Mouse (Mus musculus): ENCODE measurements around the gene Nsd1. TPM values are rescaled to one million over a fixed set of nuclear protein-coding genes. Genes with fewer than 3 reads are reported as not detected.

Nsd1 gene
- polyA plus RNA-seq (2014; fragmentation: Nextera tagmentation; extraction: Ambion mirVana) = 69.6 and 79.3 TPM in 2 replicates

GRCm38 (mm10) chr13:55209649-55210192, at the start of gene Nsd1:
Nsd1 (plus strand) TSS chr13:55209782.
- peak within 1 kb of the TSS; percentile 83 for H3K9ac ChIP-seq (ENCODE audit: low read length)
- no peaks in the 10 kb centered on the region for H3K27me3 ChIP-seq (ENCODE audit: control insufficient read depth, insufficient read depth, low read length)
- no peaks in the 10 kb centered on the region for H3K9me3 ChIP-seq (ENCODE audit: control insufficient read depth, low read length)
- H3K4me3 ChIP-seq (ENCODE audit: low read depth, low read length) = peak within 1 kb of the TSS; percentile 64
- peaks cover 21% of the 10 kb centered on the region for H3K4me1 ChIP-seq (replicated peaks; ENCODE audit: control insufficient read depth, insufficient read depth, low read length)
- DNase-seq (ENCODE audit: low spot score) (no peak), ATAC-seq (replicated peaks; ENCODE audit: low FRiP score) (no peak; the same call in 1 of the 2 replicates)
- H3K36me3 ChIP-seq (ENCODE audit: control insufficient read depth, insufficient read depth, low read length) = no peaks in the 10 kb centered on the region
- 14% methylated on average over 31 of the region's 31 CpGs for WGBS
- H3K27ac ChIP-seq (ENCODE audit: low read depth, low read length) = peak within 1 kb of the TSS; percentile 98
- H3K4me2 ChIP-seq (ENCODE audit: low read depth, low read length, severe bottlenecking) = peak within 1 kb of the TSS; percentile 88

GRCm38 (mm10) chr13:55162365-55162764, 47.2 kb upstream of the Nsd1 start:
- H3K4me3 ChIP-seq (ENCODE audit: low read depth, low read length) = no peak overlapping the region
- H3K9ac ChIP-seq (ENCODE audit: low read length) = no peak overlapping the region
- ATAC-seq (replicated peaks; ENCODE audit: low FRiP score) = no peak
- WGBS = 58% methylated on average over 7 of the region's 7 CpGs
- no peaks in the 10 kb centered on the region for H3K27me3 ChIP-seq (ENCODE audit: control insufficient read depth, insufficient read depth, low read length)
- no peaks in the 10 kb centered on the region for H3K4me1 ChIP-seq (replicated peaks; ENCODE audit: control insufficient read depth, insufficient read depth, low read length)
- no peaks in the 10 kb centered on the region for H3K9me3 ChIP-seq (ENCODE audit: control insufficient read depth, low read length)
- H3K36me3 ChIP-seq (ENCODE audit: control insufficient read depth, insufficient read depth, low read length) = no peaks in the 10 kb centered on the region
- no peak overlapping the region for H3K27ac ChIP-seq (ENCODE audit: low read depth, low read length)
- DNase-seq (ENCODE audit: low spot score) = no peak
- no peak overlapping the region for H3K4me2 ChIP-seq (ENCODE audit: low read depth, low read length, severe bottlenecking)

- H3K36me3 ChIP-seq (ENCODE audit: control insufficient read depth, insufficient read depth, low read length) = no peaks in the 10 kb centered on the region
- no peak overlapping the region for H3K9ac ChIP-seq (ENCODE audit: low read length)
- H3K27ac ChIP-seq (ENCODE audit: low read depth, low read length) = no peak overlapping the region
- 69% methylated on average over 5 of the region's 5 CpGs for WGBS
- H3K4me2 ChIP-seq (ENCODE audit: low read depth, low read length, severe bottlenecking) = no peak overlapping the region
- ATAC-seq (replicated peaks; ENCODE audit: low FRiP score) = no peak
- H3K27me3 ChIP-seq (ENCODE audit: control insufficient read depth, insufficient read depth, low read length) = no peaks in the 10 kb centered on the region
- no peak for DNase-seq (ENCODE audit: low spot score)
- H3K4me3 ChIP-seq (ENCODE audit: low read depth, low read length) = no peak overlapping the region
- H3K9me3 ChIP-seq (ENCODE audit: control insufficient read depth, low read length) = no peaks in the 10 kb centered on the region
- H3K4me1 ChIP-seq (replicated peaks; ENCODE audit: control insufficient read depth, insufficient read depth, low read length) = no peaks in the 10 kb centered on the region
These were observed 46.0 kb upstream of the Nsd1 start for GRCm38 (mm10) chr13:55163553-55163952.

GRCm38 (mm10) chr13:55165831-55166339, 43.7 kb upstream of the Nsd1 start:
- Histone ChIP-seq H3K27me3 (ENCODE audit: control insufficient read depth, insufficient read depth, low read length) (no peaks in the 10 kb centered on the region), H3K9me3 (ENCODE audit: control insufficient read depth, low read length) (no peaks in the 10 kb centered on the region), H3K27ac (ENCODE audit: low read depth, low read length) (no peak overlapping the region), H3K4me2 (ENCODE audit: low read depth, low read length, severe bottlenecking) (no peak overlapping the region), H3K36me3 (ENCODE audit: control insufficient read depth, insufficient read depth, low read length) (no peaks in the 10 kb centered on the region), H3K9ac (ENCODE audit: low read length) (no peak overlapping the region), H3K4me1 (replicated peaks; ENCODE audit: control insufficient read depth, insufficient read depth, low read length) (no peaks in the 10 kb centered on the region), H3K4me3 (ENCODE audit: low read depth, low read length) (no peak overlapping the region)
- no peak for ATAC-seq (replicated peaks; ENCODE audit: low FRiP score)
- 91% methylated on average over 16 of the region's 16 CpGs for WGBS
- no peak for DNase-seq (ENCODE audit: low spot score)

GRCm38 (mm10) chr13:55166806-55167725, 42.5 kb upstream of the Nsd1 start:
- no peaks in the 10 kb centered on the region for H3K9me3 ChIP-seq (ENCODE audit: control insufficient read depth, low read length)
- H3K4me3 ChIP-seq (ENCODE audit: low read depth, low read length) = no peak overlapping the region

GRCm38 (mm10) chr13:55167798-55168197, 41.8 kb upstream of the Nsd1 start:
- Histone ChIP-seq H3K9ac (ENCODE audit: low read length) (no peak overlapping the region), H3K4me1 (replicated peaks; ENCODE audit: control insufficient read depth, insufficient read depth, low read length) (peaks cover 7% of the 10 kb centered on the region; the same call in 1 of the 2 replicates), H3K27me3 (ENCODE audit: control insufficient read depth, insufficient read depth, low read length) (no peaks in the 10 kb centered on the region), H3K4me3 (ENCODE audit: low read depth, low read length) (no peak overlapping the region), H3K4me2 (ENCODE audit: low read depth, low read length, severe bottlenecking) (no peak overlapping the region), H3K9me3 (ENCODE audit: control insufficient read depth, low read length) (no peaks in the 10 kb centered on the region), H3K27ac (ENCODE audit: low read depth, low read length) (no peak overlapping the region), H3K36me3 (ENCODE audit: control insufficient read depth, insufficient read depth, low read length) (no peaks in the 10 kb centered on the region)
- WGBS = 84% methylated on average over 11 of the region's 11 CpGs
- DNase-seq (ENCODE audit: low spot score) (no peak), ATAC-seq (replicated peaks; ENCODE audit: low FRiP score) (no peak)

More at GRCm38 (mm10) chr13:55166806-55167725, 42.5 kb upstream of the Nsd1 start:
- no peaks in the 10 kb centered on the region for H3K27me3 ChIP-seq (ENCODE audit: control insufficient read depth, insufficient read depth, low read length)
- H3K27ac ChIP-seq (ENCODE audit: low read depth, low read length) = no peak overlapping the region
- ATAC-seq (replicated peaks; ENCODE audit: low FRiP score) (no peak), DNase-seq (ENCODE audit: low spot score) (no peak)
- no peak overlapping the region for H3K4me2 ChIP-seq (ENCODE audit: low read depth, low read length, severe bottlenecking)
- no peak overlapping the region for H3K9ac ChIP-seq (ENCODE audit: low read length)
- H3K4me1 ChIP-seq (replicated peaks; ENCODE audit: control insufficient read depth, insufficient read depth, low read length) = peaks cover 6% of the 10 kb centered on the region; the same call in 1 of the 2 replicates
- WGBS = 92% methylated on average over 32 of the region's 32 CpGs
- H3K36me3 ChIP-seq (ENCODE audit: control insufficient read depth, insufficient read depth, low read length) = no peaks in the 10 kb centered on the region

- H3K36me3 ChIP-seq (ENCODE audit: control insufficient read depth, insufficient read depth, low read length) = no peaks in the 10 kb centered on the region
- no peak overlapping the region for H3K27ac ChIP-seq (ENCODE audit: low read depth, low read length)
- no peaks in the 10 kb centered on the region for H3K9me3 ChIP-seq (ENCODE audit: control insufficient read depth, low read length)
- no peak for ATAC-seq (replicated peaks; ENCODE audit: low FRiP score)
- no peak overlapping the region for H3K4me3 ChIP-seq (ENCODE audit: low read depth, low read length)
- DNase-seq (ENCODE audit: low spot score) = no peak
- no peaks in the 10 kb centered on the region for H3K27me3 ChIP-seq (ENCODE audit: control insufficient read depth, insufficient read depth, low read length)
- H3K9ac ChIP-seq (ENCODE audit: low read length) = no peak overlapping the region
- WGBS = 97% methylated on average over 5 of the region's 5 CpGs
- H3K4me2 ChIP-seq (ENCODE audit: low read depth, low read length, severe bottlenecking) = no peak overlapping the region
- H3K4me1 ChIP-seq (replicated peaks; ENCODE audit: control insufficient read depth, insufficient read depth, low read length) = peaks cover 7% of the 10 kb centered on the region; the same call in 1 of the 2 replicates
These were observed 41.3 kb upstream of the Nsd1 start for GRCm38 (mm10) chr13:55168255-55168654.

GRCm38 (mm10) chr13:55168958-55169369, 40.6 kb upstream of the Nsd1 start:
- ATAC-seq (replicated peaks; ENCODE audit: low FRiP score) = no peak
- Histone ChIP-seq H3K4me2 (ENCODE audit: low read depth, low read length, severe bottlenecking) (no peak overlapping the region), H3K36me3 (ENCODE audit: control insufficient read depth, insufficient read depth, low read length) (no peaks in the 10 kb centered on the region), H3K27me3 (ENCODE audit: control insufficient read depth, insufficient read depth, low read length) (no peaks in the 10 kb centered on the region), H3K4me1 (replicated peaks; ENCODE audit: control insufficient read depth, insufficient read depth, low read length) (peaks cover 7% of the 10 kb centered on the region; the same call in 1 of the 2 replicates), H3K9me3 (ENCODE audit: control insufficient read depth, low read length) (no peaks in the 10 kb centered on the region), H3K27ac (ENCODE audit: low read depth, low read length) (no peak overlapping the region), H3K9ac (ENCODE audit: low read length) (no peak overlapping the region), H3K4me3 (ENCODE audit: low read depth, low read length) (no peak overlapping the region)
- no peak for DNase-seq (ENCODE audit: low spot score)
- 77% methylated on average over 13 of the region's 13 CpGs for WGBS

Data from forebrain, embryonic 11.5 days (tissue).